Mouse (Mus musculus): ENCODE results near the gene Cldn12. TPM values are rescaled to one million over a fixed set of nuclear protein-coding genes. Genes with fewer than 3 reads are reported as not detected.

Cldn12 gene
- total RNA-seq, 2 experiments from 2014 or later: 13.6 to 14.2 TPM

DNA sequence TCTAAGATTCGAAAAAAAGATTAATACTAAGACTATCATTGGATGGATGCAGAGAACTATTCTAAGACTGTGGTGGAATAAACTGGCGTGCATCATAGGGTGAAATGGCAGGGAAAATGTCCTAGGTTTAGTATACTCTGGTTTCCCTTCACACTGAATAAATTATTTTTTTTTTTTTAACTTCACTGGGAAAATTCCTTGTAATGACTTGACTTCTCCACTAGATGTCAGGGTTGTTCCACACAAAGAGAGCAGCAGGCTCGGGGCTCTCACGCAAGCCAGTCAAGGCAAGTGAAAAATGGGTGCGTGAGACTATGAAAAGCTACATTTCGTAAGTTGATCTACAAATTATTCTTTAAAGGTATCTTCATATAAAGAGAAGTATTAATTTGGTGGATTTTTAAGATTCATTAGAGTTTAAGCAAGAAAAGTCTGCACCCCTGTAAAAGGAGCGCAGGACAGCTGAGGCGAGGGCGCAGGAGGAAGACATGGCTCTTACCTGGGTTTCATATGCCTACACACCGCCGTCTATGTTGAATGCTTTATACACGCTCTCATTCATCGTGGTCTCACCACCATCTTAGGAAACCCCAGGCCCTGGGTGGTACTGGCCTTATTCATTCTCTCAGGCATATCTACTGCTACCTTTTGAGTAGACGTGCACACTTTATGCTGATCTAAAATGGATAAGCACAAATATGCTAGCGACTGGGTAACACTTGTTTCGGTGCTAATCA is 20.3 kb downstream of the Cldn12 start:
- no peak for DNase-seq

DNA sequence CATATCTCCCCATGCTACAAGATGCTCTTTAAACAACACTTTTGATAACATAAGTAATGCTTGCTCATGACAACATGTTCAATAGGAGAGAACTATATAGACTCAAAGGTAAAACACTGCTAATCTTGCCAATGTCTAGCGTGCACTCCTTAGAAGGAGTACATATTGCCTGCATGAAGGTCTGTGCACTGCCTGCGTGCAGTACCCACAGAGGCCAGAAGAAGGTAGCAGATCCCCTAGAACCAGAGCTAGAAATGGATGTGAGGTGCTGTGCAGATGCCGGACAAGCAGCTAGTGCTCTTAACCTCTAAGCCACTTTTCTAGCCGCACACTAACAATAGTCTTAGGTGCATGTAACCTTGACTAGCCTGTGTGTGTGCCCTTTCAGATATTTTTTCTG is 22.6 kb downstream of the Cldn12 start:
- DNase-seq: no peak

DNA sequence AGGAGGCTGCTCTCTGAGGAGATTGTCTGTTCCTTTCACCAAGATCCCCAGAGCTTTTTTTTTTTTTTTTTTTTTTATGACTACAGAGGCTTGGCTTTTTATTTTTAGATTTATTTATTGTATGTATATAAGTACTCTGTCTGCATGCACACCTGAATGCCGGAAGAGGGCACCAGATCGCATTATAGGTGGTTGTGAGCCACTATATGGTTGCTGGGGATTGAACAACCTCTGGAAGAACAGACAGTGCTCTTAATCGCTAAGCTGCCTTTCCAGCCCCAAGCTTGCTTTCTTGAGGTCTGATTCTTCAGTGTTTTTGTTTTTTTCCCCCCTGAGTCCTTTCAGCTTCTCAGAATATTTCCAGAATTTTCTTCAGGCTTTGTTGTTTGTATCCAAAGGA is 28.7 kb downstream of the Cldn12 start:
- DNase-seq: no peak

GRCm38 (mm10) chr5:5483254-5483858 is 31.4 kb downstream of the Cldn12 start:
- DNase-seq: no peak

- DNase-seq: no peak
Measured at GRCm38 (mm10) chr5:5481662-5482061, 33.1 kb downstream of the Cldn12 start.

- no peak for DNase-seq
Measured at GRCm38 (mm10) chr5:5479043-5479442, 35.7 kb downstream of the Cldn12 start, which contains the start of gene 1700015F17Rik. TSS of gene 1700015F17Rik (minus strand) at chr5:5479143.

GRCm38 (mm10) chr5:5476133-5476532 is 38.6 kb downstream of the Cldn12 start:
- DNase-seq: no peak

- DNase-seq: no peak
Measured at GRCm38 (mm10) chr5:5465256-5465655, 49.5 kb downstream of the Cldn12 start.

Other genes with a start within 250 kb of the Cldn12 start
- 10 to 100 TPM; 14.3 to 21.1 TPM for gene Cdk14, start 94.6 kb downstream of the Cldn12 start, total RNA-seq (2021)
- gene 1700015F17Rik, start 35.8 kb downstream of the Cldn12 start, total RNA-seq (2021): not detected
- 1 to 10 TPM; 7.2 to 8.6 TPM for gene Gtpbp10, start 44.6 kb upstream of the Cldn12 start, total RNA-seq (2021)
- not detected for gene Gm8773, start 58.8 kb upstream of the Cldn12 start, total RNA-seq (2021)
- gene Cfap69, start 149.3 kb upstream of the Cldn12 start, total RNA-seq (2021): under 1 TPM; 0.43 to 0.61 TPM
- gene Steap2, start 179.6 kb upstream of the Cldn12 start, total RNA-seq (2021): 1 to 10 TPM; 1.7 TPM
- gene Steap1, start 234.4 kb upstream of the Cldn12 start, total RNA-seq (2021): under 1 TPM; 0.35 to 0.50 TPM

Measured in gastrocnemius, postnatal 10 days (tissue).